Mouse (Mus musculus) ES-E14 (cell line): ENCODE data around the gene Cd36. TPM values are rescaled to one million over a fixed set of nuclear protein-coding genes. Genes with fewer than 3 reads are reported as not detected.

Source experiments
- DNase-seq: peaks from one replicate; pipeline ENCODE4 v3.0.0-alpha.2; 2013; ENCODE audit warnings: low read depth, low spot score
- H3K27ac ChIP-seq: 2 replicates; pipeline ENCODE4 v1.5.1; 2012; ENCODE audit warnings: low read depth, mild to moderate bottlenecking, low read length, moderate library complexity, mixed read lengths; ENCODE audit not compliant: poor library complexity, insufficient read depth, severe bottlenecking
- H3K36me3 ChIP-seq: 2 replicates; pipeline ENCODE4 v1.6.1; 2012; ENCODE audit warnings: mild to moderate bottlenecking, low read length, moderate library complexity, mixed read lengths; ENCODE audit not compliant: control insufficient read depth, poor library complexity, insufficient read depth, severe bottlenecking
- H3K4me1 ChIP-seq, 2 experiments: fragments of 150-350 bp in 1 of 2; sonication (generic) in 1 of 2; 2 replicates each; pipeline ENCODE4 v1.6.1; 2012; ENCODE audit warnings: low read length in 2 of 2, mild to moderate bottlenecking in 1 of 2, mixed read lengths in 1 of 2; ENCODE audit not compliant: control insufficient read depth in 2 of 2, insufficient read depth in 2 of 2, poor library complexity in 1 of 2
- H3K4me3 ChIP-seq, 2 experiments: fragments of 150-350 bp in 1 of 2; sonication (generic) in 1 of 2; 2 replicates each; pipeline ENCODE4 v1.5.1; 2012; ENCODE audit warnings: low read length in 2 of 2, low read depth in 1 of 2, mild to moderate bottlenecking in 1 of 2, mixed read lengths in 1 of 2; ENCODE audit not compliant: insufficient read depth in 1 of 2, poor library complexity in 1 of 2, severe bottlenecking in 1 of 2
- H3K9ac ChIP-seq: 2 replicates; pipeline ENCODE4 v1.6.1; 2012; ENCODE audit warnings: low read depth, mild to moderate bottlenecking, low read length, mixed read lengths; ENCODE audit not compliant: poor library complexity, insufficient read depth, severe bottlenecking
- H3K9me3 ChIP-seq: fragments of 150-350 bp; sonication (generic); 2 replicates; pipeline ENCODE4 v1.6.1; 2012; ENCODE audit warnings: low read depth, mild to moderate bottlenecking, low read length; ENCODE audit not compliant: control insufficient read depth, insufficient read depth
- CHD2 ChIP-seq: IDR thresholded peaks from 2 replicates; pipeline ENCODE4 v1.6.1; 2014; ENCODE audit warnings: mild to moderate bottlenecking, low read depth, low read length, inconsistent platforms
- HCFC1 ChIP-seq: IDR thresholded peaks from 2 replicates; pipeline ENCODE4 v1.6.1; 2012; ENCODE audit warnings: low read length, inconsistent platforms, borderline replicate concordance; ENCODE audit not compliant: insufficient read depth
- MAFK ChIP-seq: IDR thresholded peaks from 2 replicates; pipeline ENCODE4 v1.6.1; 2014; ENCODE audit warnings: mild to moderate bottlenecking, low read depth, low read length, inconsistent platforms; ENCODE audit not compliant: insufficient read depth
- ZC3H11A ChIP-seq: IDR thresholded peaks from 2 replicates; pipeline ENCODE4 v1.6.1; 2012; ENCODE audit warnings: low read depth, mild to moderate bottlenecking, inconsistent platforms, low read length, borderline replicate concordance
- ZNF384 ChIP-seq: IDR thresholded peaks from 2 replicates; pipeline ENCODE4 v1.6.1; 2012; ENCODE audit warnings: low read depth, low read length, inconsistent platforms
- in situ Hi-C, 2 experiments: fragments of 600-800 bp; cut with MboI; formaldehyde crosslinking; loops; one replicate each; pipeline ENCODE4 v1.15.1; 2025; ENCODE audit warnings: low sequenced_read_pairs in 2 of 2, inconsistent platforms in 1 of 2; ENCODE audit not compliant: unreplicated experiment in 2 of 2
- total RNA-seq: library from RNA; depleted of rRNA; stranded (reverse); fragments of 300-350 nt; gene quantifications from 2 replicates; pipeline ENCODE4 v1.2.3, GENCODE M21; 2012

Cd36 gene
- total RNA-seq, 1 experiment, result 0.62 TPM

GRCm38 (mm10) chr5:17854127-17854923, 34.3 kb downstream of the Cd36 start:
- H3K9ac ChIP-seq, result no peak overlapping the region
- H3K9me3 ChIP-seq, result no peaks in the 10 kb centered on the region
- H3K36me3 ChIP-seq, result no peaks in the 10 kb centered on the region
- H3K4me1 ChIP-seq, result no peaks in the 10 kb centered on the region
- TF ChIP-seq MAFK, result no peak
- TF ChIP-seq CHD2, result no peak
- TF ChIP-seq ZC3H11A, result no peak
- no peak for TF ChIP-seq HCFC1
- TF ChIP-seq ZNF384, result no peak
- H3K27ac ChIP-seq, result no peak overlapping the region
- no peak for DNase-seq
- in situ Hi-C loops, result no loop called here
- no peak overlapping the region for H3K4me3 ChIP-seq

GRCm38 (mm10) chr5:17850582-17850981, 38.0 kb downstream of the Cd36 start:
- Histone ChIP-seq H3K4me1 (no peaks in the 10 kb centered on the region), H3K9ac (no peak overlapping the region), H3K36me3 (no peaks in the 10 kb centered on the region), H3K4me3 (no peak overlapping the region), H3K27ac (no peak overlapping the region), H3K9me3 (no peaks in the 10 kb centered on the region)
- peak; percentile 19 for DNase-seq
- in situ Hi-C loops, result no loop called here
- TF ChIP-seq CHD2 (no peak), HCFC1 (no peak), MAFK (peak; percentile 73), ZNF384 (no peak), ZC3H11A (no peak)

- no peaks in the 10 kb centered on the region for H3K4me1 ChIP-seq
- H3K9me3 ChIP-seq, result no peaks in the 10 kb centered on the region
- H3K9ac ChIP-seq, result no peak overlapping the region
- TF ChIP-seq MAFK (no peak), ZC3H11A (no peak), CHD2 (no peak), ZNF384 (no peak), HCFC1 (no peak)
- no peak overlapping the region for H3K4me3 ChIP-seq
- H3K36me3 ChIP-seq, result no peaks in the 10 kb centered on the region
- no peak overlapping the region for H3K27ac ChIP-seq
- peak; percentile 4 for DNase-seq
- in situ Hi-C loops, result no loop called here
Measured at GRCm38 (mm10) chr5:17849582-17849981, 39.0 kb downstream of the Cd36 start.

GRCm38 (mm10) chr5:17848733-17849132, 39.9 kb downstream of the Cd36 start:
- H3K27ac ChIP-seq, result no peak overlapping the region
- TF ChIP-seq ZC3H11A (no peak), MAFK (no peak), CHD2 (no peak), ZNF384 (no peak), HCFC1 (no peak)
- DNase-seq, result no peak
- no peak overlapping the region for H3K9ac ChIP-seq
- no peaks in the 10 kb centered on the region for H3K9me3 ChIP-seq
- no peaks in the 10 kb centered on the region for H3K4me1 ChIP-seq
- no peak overlapping the region for H3K4me3 ChIP-seq
- H3K36me3 ChIP-seq, result no peaks in the 10 kb centered on the region
- in situ Hi-C loops, result no loop called here

GRCm38 (mm10) chr5:17848267-17848666, 40.3 kb downstream of the Cd36 start:
- H3K9ac ChIP-seq, result no peak overlapping the region
- in situ Hi-C loops, result no loop called here
- DNase-seq, result no peak
- no peaks in the 10 kb centered on the region for H3K4me1 ChIP-seq
- no peaks in the 10 kb centered on the region for H3K9me3 ChIP-seq
- TF ChIP-seq MAFK (no peak), CHD2 (no peak), HCFC1 (no peak), ZNF384 (no peak), ZC3H11A (no peak)
- H3K27ac ChIP-seq, result no peak overlapping the region
- no peaks in the 10 kb centered on the region for H3K36me3 ChIP-seq
- no peak overlapping the region for H3K4me3 ChIP-seq
